Mouse (Mus musculus) C2C12 (cell line): ENCODE measurements around the gene Fbn1. TPM values are rescaled to one million over a fixed set of nuclear protein-coding genes. Genes with fewer than 3 reads are reported as not detected.

ENCODE experiments used
- H3K27me3 ChIP-seq: one replicate; pipeline ENCODE4 v1.6.1; 2011; ENCODE audit not compliant: control insufficient read depth, insufficient read depth, insufficient read length
- H3K36me3 ChIP-seq: one replicate; pipeline ENCODE4 v1.6.1; 2011; ENCODE audit not compliant: control insufficient read depth, insufficient read depth
- H3K4me3 ChIP-seq: one replicate; pipeline ENCODE4 v1.5.1; 2011; ENCODE audit warnings: mild to moderate bottlenecking, control low read depth; ENCODE audit not compliant: poor library complexity, insufficient read depth, severe bottlenecking
- H3K79me2 ChIP-seq: one replicate; pipeline ENCODE4 v1.6.1; 2011; ENCODE audit not compliant: control insufficient read depth, insufficient read depth
- H3K79me3 ChIP-seq: one replicate; pipeline ENCODE4 v1.6.1; 2011; ENCODE audit warnings: low read depth, control low read depth
- H3ac ChIP-seq: one replicate; pipeline ENCODE3; 2011; ENCODE audit warnings: low read depth; ENCODE audit not compliant: control insufficient read depth, insufficient read length
- CEBPB ChIP-seq: IDR thresholded peaks from one replicate; pipeline ENCODE4 v1.6.1; 2011; ENCODE audit warnings: low read depth, mild to moderate bottlenecking, control low read depth, moderate library complexity
- CTCF ChIP-seq: IDR thresholded peaks from one replicate; pipeline ENCODE4 v1.5.1; 2011; ENCODE audit not compliant: control insufficient read depth, insufficient read depth, insufficient read length
- FOSL1 ChIP-seq: IDR thresholded peaks from one replicate; pipeline ENCODE4 v1.8.0; 2011; ENCODE audit warnings: mild to moderate bottlenecking, low read length; ENCODE audit not compliant: poor library complexity, insufficient read depth, severe bottlenecking
- MAX ChIP-seq: IDR thresholded peaks from one replicate; pipeline ENCODE4 v1.6.1; 2011; ENCODE audit warnings: mild to moderate bottlenecking, control low read depth
- MYOD1 ChIP-seq: IDR thresholded peaks from one replicate; pipeline ENCODE4 v1.6.1; 2011; ENCODE audit warnings: low read depth; ENCODE audit not compliant: control insufficient read depth, insufficient read length
- MYOG ChIP-seq: IDR thresholded peaks from one replicate; pipeline ENCODE4 v1.6.1; 2011; ENCODE audit not compliant: control insufficient read depth, insufficient read length; ENCODE audit errors: extremely low read depth
- USF1 ChIP-seq: IDR thresholded peaks from one replicate; pipeline ENCODE4 v1.6.1; 2011; ENCODE audit warnings: low read depth, mild to moderate bottlenecking, control low read depth, moderate library complexity
- polyA plus RNA-seq: library from polyadenylated mRNA; unstranded; fragments of >200 nt; fragmentation: generic; extraction: Trizol; gene quantifications from one replicate; pipeline ENCODE4 v1.2.1, GENCODE M21; 2012; ENCODE audit warnings: missing spikeins

Fbn1 gene
- polyA plus RNA-seq, 1 experiment = 14.8 TPM

DNA sequence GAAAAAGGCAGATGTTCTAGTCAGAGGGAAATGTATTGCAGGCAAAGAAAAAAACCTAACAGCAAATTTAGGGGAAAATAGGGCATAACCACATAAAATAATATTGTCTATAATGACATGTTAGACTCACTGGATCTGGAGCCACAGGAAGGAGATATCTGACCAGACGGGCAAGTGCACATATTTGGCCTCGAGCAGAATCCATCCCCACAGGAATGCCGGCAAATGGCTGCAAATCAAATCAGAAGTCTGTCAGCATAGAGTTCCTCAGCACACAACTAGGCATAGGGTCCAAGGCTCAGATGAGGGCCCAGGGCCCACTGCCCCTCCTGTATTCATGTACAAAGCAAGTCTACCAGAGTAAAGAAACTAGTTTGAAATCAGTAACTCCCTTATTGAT, 30.4 kb downstream of the Fbn1 start:
- Histone ChIP-seq H3K36me3 (peaks cover 44% of the 10 kb centered on the region), H3K27me3 (no peaks in the 10 kb centered on the region), H3K79me3 (peaks cover 22% of the 10 kb centered on the region)

DNA sequence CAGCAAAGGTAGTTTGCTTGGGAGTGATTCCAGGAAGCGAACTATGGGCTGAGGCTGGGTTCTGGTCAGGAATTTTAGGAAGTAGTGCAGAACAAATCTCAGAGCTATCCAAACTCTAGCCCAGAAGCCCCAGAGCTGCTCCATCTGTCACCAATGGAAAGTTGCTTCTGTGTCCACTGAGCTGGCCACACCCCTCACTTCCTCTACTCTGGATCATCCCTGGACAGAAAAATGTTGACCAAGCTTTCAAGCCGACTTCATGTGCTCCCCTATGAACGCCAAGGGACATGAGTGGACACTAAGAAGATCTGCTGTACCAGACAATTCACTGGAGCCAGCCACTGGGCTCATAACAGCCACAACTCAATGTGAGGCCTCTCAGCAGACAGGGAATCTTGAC, 31.6 kb downstream of the Fbn1 start:
- no peak for TF ChIP-seq MYOG
- no peak for TF ChIP-seq MAX
- TF ChIP-seq USF1 = no peak
- TF ChIP-seq CEBPB = no peak
- no peak for TF ChIP-seq CTCF
- TF ChIP-seq FOSL1 = no peak
- no peak for TF ChIP-seq MYOD1
- no peak overlapping the region for H3ac ChIP-seq
- H3K27me3 ChIP-seq = no peaks in the 10 kb centered on the region
- peaks cover 11% of the 10 kb centered on the region for H3K79me3 ChIP-seq
- H3K4me3 ChIP-seq = no peak overlapping the region
- H3K79me2 ChIP-seq = peaks cover 45% of the 10 kb centered on the region
- peaks cover 44% of the 10 kb centered on the region for H3K36me3 ChIP-seq

More for the DNA sequence above, 30.4 kb downstream of the Fbn1 start:
- peaks cover 54% of the 10 kb centered on the region for H3K79me2 ChIP-seq
- no peak overlapping the region for H3K4me3 ChIP-seq
- no peak overlapping the region for H3ac ChIP-seq
- TF ChIP-seq MYOG (no peak), FOSL1 (no peak), CTCF (no peak), CEBPB (no peak), USF1 (no peak), MYOD1 (no peak), MAX (no peak)

DNA sequence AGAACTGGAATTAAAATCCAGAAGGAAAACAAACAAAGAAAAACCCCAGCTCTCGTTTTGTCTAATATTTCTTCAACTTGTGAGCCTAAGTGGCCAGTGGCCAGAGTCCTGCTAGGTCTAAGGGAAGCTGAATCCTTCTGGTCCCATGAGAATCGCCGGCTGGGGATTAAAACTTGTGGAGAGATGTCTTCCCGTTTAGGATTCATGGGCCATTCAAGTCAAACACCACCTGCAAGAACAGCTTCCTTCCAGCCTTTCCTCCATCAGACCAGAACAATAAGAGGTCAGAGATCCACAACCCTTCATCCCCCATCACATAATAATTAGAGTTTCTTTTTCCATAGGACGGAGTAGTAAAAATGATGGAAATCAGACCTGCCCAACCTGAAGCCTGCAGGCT, 33.1 kb downstream of the Fbn1 start:
- Histone ChIP-seq H3K4me3 (no peak overlapping the region), H3K79me3 (peaks cover 11% of the 10 kb centered on the region), H3ac (no peak overlapping the region), H3K79me2 (peaks cover 45% of the 10 kb centered on the region), H3K27me3 (no peaks in the 10 kb centered on the region), H3K36me3 (peaks cover 44% of the 10 kb centered on the region)
- TF ChIP-seq MYOD1 (no peak), USF1 (no peak), FOSL1 (no peak), CTCF (no peak)

DNA sequence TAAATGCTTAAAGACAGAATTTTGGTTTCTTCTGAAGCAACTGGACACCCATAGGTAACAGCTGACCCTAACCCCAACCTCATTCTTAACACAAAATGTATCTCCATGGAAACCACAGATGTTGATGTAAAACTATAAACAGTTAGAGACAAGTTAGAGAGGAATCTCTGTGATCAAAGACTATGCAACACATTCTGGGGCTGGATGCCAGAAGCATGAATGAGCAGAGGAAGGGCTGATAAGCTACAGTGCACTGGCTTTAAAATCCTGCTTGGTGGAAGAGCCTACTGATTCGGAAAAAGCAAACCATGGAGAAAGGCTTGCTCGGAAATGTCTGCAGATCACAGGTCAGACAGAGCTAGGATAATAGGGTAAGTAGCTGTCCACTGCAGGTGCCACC, 34.6 kb downstream of the Fbn1 start:
- TF ChIP-seq CTCF = no peak
- no peak for TF ChIP-seq MYOG
- no peak for TF ChIP-seq USF1
- TF ChIP-seq FOSL1 = no peak
- TF ChIP-seq MAX = no peak
- TF ChIP-seq CEBPB = no peak
- no peak for TF ChIP-seq MYOD1
- Histone ChIP-seq H3K79me3 (peaks cover 7% of the 10 kb centered on the region), H3K27me3 (no peaks in the 10 kb centered on the region), H3ac (no peak overlapping the region), H3K36me3 (peaks cover 47% of the 10 kb centered on the region), H3K79me2 (peaks cover 39% of the 10 kb centered on the region), H3K4me3 (no peak overlapping the region)

DNA sequence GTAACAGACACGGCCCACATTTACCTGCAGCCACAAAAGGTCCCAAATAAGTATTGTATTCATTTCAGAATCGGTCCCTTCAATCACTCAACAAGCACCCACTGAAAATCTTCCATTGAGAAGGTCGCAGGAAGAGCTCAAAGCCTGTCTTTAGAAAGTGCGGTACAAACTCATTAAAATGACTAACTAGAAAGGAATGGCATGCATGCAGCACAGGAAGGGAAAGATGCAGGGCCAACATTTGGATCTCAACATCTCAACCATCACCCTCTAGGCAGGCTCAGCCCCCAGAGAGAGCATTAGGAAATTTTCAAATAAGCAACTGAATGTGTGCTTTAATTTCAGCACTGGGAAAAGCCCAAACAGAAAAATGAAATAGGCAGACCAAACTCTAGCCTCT, 36.1 kb downstream of the Fbn1 start:
- Histone ChIP-seq H3K27me3 (no peaks in the 10 kb centered on the region), H3ac (no peak overlapping the region), H3K79me3 (peaks cover 7% of the 10 kb centered on the region), H3K36me3 (peaks cover 47% of the 10 kb centered on the region), H3K79me2 (peaks cover 39% of the 10 kb centered on the region), H3K4me3 (no peak overlapping the region)
- TF ChIP-seq FOSL1 = peak; percentile 8
- no peak for TF ChIP-seq CTCF

DNA sequence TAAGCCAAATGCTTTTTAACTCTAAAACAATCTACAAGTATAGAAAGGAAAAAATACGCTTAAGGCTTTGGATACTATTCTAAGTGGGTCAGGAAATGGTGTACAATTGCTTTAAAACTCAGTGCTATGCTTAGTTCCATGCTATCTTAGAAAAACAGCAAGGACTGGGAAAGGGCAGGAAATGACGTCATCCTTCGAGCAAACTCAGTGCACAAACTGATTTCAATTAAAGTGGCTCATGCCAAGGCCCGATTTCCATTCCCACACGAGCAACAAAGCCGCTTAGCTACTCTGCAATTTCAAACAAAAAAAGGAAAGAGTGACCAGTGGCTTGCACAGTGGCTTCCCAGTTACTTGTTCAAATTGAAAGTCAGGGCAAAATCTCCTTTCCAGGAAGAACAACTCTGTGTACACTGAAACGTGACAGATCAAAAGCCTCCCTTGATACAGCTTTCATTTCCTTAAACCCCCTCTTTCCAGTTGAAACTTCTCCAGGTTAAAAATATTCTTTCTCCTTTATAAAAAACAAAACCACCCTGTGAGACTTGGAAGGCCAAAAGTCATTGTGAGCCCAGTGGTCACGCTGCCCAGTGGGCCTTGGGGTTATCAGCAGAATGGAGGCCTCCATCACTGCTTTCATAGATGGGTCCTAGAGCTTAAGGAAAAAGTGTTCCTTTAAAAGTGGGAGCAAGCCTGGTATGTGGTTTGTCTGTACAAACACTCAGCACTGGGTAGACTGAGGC, 37.1 kb downstream of the Fbn1 start:
- peaks cover 36% of the 10 kb centered on the region for H3K79me2 ChIP-seq
- H3K79me3 ChIP-seq = peaks cover 7% of the 10 kb centered on the region
- H3K4me3 ChIP-seq = no peak overlapping the region
- peaks cover 46% of the 10 kb centered on the region for H3K36me3 ChIP-seq
- no peak overlapping the region for H3ac ChIP-seq
- TF ChIP-seq CTCF (no peak), CEBPB (no peak), MYOD1 (no peak), FOSL1 (no peak), MAX (no peak), USF1 (no peak), MYOG (no peak)
- no peaks in the 10 kb centered on the region for H3K27me3 ChIP-seq
